Mouse (Mus musculus) kidney, adult 11 months (tissue): Measurements from ENCODE around the gene Eif4g3.

Source experiments
- DNase-seq: peaks from one replicate; pipeline ENCODE4 v3.0.0; 2022

Gene Eif4g3

DNA sequence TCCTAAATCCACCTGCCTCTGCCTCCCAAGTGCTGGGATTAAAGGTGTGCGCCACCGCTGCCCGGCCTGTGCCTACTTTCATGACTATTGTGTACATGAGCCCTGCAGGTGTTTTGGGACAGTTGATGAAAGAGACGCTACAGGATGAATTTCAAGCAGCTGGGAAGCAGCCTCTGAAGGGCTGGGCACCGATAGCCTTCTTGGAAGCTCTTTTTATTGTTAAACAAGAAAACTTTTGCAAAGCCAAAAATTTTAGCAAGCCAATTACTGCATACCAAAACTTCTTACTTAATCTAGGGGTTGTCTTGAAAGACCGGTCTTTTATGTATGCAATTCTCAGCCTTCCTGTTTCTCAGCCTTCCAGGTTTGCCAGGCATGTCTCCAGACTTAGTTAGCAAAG lies 36.3 kb downstream of the Eif4g3 start:
- DNase-seq, result no peak

DNA sequence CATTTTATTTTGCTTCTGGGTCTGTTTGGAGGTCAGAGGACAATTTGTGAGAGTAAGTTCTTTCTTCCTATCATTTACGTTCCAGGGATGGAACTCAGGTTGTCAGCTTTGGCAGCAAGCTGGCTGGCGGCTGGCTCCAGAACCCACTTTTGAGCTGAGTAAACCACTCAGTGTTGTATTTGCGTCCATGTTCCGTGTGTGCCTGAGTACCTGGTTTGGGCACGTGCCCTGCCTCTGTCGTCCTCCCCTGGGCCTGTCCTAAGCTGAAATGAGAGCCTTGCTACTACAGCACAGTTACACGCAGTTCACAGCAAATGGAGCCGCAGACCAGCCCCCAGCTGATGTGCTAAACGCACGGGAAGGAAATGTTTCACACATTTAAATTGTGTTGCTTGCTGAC lies 39.0 kb downstream of the Eif4g3 start:
- DNase-seq, result no peak

DNA sequence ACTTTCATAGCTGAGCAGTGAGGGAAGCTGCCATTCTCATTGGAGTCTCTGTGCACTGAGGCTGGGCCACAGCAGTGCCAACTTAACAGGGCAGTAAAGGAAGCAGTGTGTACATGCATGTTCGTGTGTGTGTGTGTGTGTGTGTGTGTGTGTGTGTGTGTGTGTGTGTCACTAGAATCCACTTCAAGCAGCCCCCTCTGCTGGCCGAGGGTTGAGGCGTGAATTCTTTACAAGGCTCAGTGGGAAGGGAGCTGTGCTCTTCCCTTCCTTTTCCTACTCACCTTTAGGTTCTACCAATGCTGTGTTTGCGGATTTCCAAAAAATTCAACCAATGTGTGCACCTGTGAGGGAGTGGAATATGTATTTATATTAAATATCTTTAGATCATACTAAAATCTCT lies 41.0 kb downstream of the Eif4g3 start:
- no peak for DNase-seq

DNA sequence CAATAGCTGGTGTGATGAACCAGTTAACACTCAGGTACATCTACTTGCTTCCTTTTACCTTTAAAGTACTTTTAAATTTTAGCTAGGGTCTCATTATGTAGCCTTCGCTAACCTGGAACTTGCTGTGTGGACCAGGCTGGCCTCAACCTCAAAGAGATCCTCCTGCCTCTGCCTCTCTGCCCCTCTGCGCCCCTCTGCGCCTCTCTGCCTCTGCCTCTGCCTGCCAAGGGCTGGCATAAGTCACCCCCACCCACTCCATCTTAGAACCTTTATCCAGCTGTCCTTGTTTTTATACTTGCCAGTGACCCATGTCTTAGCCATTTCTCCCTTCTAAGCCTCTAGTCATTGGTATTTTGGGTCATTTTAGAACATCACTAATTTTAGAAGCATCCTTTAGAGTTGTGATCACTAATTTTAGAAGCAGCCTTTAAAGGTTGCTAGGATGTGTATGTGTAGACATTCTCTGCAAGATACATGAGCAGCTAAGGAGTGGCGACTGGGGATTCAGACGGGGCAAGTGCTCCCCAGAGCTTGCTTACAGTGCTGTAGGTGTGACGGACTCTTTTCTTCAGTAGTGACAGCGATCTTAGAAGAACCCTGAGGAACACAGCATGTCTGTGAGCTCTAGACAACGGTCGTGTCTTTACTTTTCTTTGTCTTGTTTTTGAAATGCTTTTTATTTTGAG lies 42.8 kb downstream of the Eif4g3 start:
- DNase-seq, result no peak

DNA sequence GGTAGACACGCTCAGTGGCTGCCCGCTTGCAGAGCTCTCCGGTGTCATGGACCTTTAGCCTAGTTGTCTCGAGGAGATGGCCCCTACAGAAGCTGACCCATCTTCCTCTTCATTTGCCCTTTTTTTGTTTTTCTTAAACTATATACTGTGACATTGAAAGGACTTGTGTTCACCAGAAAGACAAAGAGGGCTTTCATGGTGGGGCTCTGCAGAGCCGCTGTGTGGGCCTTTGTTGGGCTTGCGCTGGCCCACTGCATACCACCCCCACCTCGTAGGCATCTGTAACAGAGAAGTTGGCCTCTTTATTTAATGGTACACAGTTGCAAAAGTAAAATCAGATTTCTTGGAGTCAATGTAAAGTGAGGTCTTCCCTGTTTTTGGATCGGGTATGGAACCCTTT lies 44.3 kb downstream of the Eif4g3 start:
- DNase-seq, result no peak

DNA sequence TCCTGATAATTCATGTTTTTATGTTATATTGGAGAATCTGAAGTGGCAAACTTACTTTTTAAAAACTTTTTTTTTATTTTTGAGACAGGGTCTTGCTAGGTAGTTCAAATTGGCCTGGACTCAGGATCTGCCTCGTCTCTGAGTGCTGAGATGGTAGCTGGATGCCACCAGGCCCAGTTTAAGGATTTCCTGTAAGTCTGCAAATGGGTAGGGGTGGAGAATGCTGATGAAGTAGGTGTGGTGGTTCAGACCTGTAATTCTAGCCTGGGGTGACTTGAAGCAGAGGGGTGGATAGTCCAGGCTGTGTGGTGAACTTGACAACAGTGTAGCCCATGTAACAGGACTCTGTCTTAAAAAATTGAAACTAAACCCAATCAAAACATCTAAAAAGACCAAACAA lies 45.1 kb downstream of the Eif4g3 start:
- no peak for DNase-seq

DNA sequence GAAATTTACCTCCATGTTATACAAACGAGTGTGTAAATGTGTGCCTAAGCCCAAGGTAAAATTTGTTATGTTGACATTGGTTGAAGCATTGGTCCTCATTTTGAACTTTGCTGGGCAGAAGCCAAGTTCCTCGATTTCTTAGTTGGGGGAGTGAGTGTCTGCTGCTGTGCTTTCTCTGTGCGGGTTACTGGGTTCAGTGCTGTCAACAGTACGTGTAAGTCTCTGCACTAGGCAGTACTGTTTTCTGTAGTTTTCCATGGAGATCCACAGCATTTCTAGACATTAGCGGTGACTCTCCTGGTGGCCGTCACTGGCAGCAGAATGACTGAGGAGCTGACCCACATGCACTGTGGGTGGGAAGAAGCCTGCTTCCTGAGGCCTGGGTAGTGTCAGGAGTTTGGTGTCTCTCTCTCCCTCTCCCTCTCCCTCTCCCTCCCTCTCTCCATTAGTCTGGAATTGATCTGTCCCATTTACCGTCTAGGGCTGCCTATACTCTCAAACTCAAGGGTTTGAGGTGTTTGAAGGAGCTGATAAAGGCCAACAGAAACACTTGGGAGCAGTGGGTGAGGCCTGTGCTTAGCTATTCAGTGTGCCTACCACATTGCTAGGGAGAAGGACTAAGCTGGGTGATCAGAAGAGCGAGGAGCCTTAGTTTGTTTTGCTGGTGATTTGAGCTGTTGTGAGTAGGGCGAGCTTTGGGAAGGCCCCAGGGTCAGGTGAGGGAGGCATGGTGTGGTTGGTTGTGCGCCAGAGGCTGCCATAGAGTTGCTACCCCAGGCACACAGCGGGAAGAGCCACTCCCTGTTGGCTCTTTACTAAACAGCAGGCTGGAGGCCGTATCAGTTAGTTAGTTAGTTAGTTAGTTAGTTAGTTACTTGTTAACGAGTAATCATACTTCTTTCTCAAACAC lies 45.8 kb downstream of the Eif4g3 start:
- DNase-seq, result no peak

DNA sequence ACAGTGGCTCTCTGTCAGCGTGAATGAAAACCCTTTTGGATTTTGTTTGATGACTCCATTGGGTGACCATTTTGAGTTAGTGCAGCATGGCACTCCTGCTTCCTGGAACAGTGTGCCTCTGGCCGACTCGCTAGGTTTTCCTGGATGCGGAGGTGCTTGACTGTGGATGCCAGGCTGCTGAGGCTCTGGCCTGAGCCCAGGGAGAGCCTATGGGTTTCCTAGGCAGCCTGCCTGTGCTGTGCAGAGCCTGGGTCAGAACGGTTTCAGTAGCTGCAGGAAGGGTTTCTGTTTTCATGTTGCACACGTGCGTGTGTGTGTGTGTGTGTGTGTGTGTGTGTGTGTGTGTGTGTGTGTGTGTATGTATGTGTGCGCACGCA lies 46.4 kb downstream of the Eif4g3 start:
- DNase-seq, result no peak

DNA sequence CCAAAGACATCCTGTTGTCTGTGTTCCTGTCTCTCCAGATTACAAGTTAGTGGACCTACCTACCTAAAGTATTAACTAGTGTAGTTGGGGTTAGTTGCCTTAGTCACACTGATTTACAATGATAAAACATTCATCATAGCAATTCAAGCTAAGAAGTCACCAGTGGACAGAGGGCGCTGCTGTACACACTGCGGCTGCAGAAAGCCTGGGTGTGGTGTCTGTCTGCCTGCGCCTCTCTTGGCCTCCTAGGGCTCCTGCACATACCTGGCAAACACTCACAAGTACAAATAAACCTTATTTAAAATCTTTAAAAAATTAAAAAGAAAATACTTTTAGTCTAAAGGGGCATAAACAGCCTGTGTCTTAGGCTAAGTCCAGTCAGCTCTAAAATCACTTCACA lies 47.8 kb downstream of the Eif4g3 start:
- no peak for DNase-seq

DNA sequence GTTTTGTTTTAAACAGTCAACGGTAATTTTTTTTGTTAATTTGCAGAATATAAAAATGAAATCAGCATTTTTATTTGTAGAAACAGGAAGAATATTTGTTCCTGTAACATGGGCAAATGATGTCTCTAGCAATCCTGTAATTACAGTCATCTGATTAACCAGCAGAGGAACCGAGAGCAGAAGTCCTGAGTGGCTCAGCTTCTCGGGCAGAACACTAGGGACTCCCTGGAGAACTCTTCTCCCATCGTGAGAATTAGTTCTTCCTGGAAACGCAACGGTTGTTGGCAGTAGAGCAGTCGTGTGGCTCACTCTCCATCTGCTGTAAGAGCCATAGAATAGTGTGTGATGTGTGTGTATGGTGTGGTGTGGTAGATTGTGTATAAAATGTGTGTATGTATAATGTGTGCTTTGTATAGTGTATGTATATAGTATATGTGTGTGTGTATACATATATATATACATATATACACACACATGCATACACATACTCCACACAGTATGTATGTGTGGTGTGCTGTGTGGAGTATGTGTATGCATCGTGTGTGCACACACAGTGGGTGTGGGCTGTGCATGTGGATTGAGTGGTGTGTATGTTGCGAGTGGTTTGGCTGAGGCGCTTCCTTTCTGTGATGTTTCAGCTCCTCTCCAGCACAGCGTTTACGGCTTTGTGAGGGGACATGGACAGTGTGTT lies 48.9 kb downstream of the Eif4g3 start:
- no peak for DNase-seq

DNA sequence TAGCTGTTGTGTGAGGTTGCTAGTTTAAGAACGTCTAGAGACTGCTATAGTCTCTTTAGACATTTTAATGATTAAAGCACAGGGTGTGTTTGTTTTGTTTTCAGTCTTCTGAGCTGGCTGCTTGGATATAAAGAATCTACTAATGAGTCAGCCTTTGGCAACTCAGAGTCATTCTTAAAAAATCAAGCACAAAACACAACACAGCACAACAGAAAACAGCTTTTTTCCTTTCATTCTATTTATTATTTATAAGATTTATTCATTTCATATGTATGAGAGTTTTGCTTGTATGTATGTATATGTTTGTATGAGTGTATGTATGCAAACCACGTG lies 49.4 kb downstream of the Eif4g3 start:
- DNase-seq, result no peak

DNA sequence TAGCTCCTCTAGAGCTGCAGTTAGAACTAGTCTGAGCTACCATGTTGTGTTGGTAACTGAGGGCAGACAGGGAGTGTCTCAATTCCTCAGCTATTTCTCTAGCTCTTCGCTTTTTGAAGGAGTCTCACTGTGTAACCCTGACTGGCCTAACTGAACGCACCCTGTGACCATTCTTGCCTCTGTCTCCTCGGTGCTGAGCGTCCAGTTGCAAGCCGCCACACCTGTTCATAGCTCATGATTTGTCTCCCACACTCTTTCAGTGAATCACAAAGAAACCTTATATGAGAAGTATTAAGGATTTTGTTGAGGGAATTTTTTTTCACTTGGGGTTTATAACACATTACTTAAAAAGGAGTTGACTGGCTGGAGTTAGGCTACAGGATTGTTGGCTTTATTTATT lies 49.8 kb downstream of the Eif4g3 start:
- DNase-seq, result no peak

DNA sequence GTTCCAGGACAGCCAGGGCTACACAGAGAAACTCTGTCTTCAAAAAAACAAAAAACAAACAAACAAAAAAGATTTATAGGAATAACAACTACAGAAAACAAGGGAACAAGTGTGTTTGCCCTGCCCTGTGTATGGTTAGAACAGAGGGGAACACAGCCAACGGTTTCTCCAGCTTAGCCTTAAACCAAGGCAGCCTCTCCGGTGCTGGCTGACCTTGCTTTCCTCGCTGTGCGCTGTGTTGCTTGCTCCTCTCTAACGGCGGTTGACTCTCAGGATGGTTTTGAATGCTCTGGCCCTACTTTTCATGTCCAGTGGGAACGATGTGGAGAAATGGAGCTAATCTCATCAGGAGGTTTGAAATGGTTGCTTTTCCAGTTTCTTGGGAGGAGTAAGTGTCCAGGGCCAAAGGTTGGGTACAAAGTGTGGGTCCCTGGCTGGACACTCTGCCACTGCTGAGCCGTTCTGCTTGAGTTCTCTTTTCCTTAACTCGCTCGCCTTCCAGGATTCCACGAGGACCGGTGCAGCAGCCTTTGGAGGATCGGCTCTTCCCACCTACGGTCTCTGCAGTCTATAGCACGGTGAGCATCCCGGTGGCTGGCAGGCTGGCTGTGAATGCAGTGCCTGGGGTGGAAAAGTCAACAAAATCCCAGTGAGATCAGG lies 52.1 kb downstream of the Eif4g3 start:
- peak; percentile 81 for DNase-seq

DNA sequence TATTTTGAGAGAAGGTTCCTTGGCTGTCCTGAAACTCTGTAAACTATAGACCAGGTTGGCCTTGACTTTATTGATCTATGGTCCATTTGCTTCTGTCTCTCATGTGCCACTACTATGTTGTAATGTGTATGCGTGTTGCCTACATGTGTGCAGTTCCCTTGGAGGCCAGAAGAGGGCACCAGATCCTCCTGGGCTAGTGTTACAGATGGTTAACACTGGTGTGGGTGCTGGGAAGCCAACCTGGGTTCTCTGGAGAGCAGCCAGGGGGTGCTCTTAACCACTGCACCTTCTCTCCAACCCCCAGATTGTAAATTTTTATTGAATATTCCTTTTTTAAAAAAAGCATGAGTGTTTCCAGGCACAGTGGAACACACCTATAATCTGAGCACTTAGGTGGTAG lies 53.0 kb downstream of the Eif4g3 start:
- no peak for DNase-seq

DNA sequence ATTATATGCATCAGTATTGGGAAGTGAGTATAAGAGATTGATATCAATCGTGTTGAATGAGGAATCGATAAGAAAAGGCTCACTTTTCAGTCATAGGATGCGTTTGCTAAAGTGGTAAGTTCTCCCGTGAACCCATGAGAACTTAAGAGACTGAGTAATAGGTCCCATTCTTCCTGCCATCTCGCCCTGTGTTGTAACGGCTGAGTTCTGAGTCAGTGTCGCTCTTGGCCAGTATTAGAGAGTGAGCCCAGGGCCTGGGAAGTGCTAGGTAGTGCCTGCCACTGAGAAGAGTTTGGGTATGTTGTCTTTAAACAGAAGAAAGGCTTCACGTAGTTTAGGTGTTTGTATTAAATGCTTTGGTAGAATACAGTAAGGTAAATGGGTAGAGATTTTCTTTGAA lies 53.5 kb downstream of the Eif4g3 start:
- DNase-seq, result no peak

DNA sequence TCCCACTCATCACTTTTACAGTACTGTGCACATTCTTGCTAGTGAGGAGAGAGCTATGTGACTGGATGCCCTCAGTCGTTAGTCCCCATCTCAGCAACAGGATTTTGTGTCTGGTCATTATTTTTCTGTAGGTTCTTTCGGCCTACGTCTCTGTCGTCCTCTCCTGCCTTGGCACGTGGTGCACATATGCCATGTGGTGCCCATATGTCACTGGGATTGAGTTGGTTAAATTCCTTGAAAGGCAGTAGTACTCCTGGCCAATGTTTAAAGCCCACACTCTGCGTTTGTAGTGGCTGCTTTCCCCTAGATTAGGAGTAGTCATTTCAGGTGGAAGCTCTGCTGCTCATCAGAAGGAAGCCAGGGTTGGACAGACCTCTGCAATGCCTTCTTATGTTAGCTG lies 56.7 kb downstream of the Eif4g3 start:
- no peak for DNase-seq

DNA sequence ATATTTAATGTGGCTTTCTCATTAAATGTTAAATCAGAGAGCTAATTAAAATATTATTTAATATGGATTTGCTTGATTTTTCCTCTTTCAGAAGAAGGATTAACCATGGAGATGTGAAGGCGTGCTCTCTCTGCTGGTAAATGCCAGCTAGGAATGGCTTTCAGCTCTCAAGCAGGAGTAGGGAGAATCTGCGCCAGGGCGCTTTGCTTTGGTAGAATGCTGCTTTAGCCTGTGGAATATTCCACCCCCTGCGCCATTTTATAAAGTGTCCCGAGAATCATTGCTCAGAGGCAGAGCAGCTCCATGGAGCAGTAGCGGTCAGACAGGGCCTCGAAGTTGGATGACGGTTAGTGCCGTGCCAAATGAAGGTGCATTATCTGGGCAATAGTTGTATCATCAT lies 58.7 kb downstream of the Eif4g3 start:
- DNase-seq, result no peak

DNA sequence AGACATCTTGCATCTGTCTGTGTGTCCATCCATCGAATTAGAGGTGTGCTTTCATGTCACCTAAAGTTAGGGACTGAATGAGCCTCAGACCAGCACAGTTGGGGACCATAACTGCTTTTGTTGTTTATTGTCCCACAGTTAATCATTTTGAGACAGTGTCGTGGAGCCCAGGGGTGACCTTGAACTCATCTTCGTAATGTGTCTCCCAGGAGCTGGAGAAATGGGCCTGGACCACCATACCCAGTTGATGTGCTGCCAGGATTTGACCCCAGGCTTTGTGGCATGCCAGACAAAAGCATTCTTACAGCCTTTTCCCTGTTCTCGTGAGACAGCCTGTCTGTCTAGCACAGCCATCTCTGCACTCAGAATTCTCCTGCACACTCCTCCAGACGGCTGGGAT lies 63.8 kb downstream of the Eif4g3 start:
- DNase-seq, result no peak

DNA sequence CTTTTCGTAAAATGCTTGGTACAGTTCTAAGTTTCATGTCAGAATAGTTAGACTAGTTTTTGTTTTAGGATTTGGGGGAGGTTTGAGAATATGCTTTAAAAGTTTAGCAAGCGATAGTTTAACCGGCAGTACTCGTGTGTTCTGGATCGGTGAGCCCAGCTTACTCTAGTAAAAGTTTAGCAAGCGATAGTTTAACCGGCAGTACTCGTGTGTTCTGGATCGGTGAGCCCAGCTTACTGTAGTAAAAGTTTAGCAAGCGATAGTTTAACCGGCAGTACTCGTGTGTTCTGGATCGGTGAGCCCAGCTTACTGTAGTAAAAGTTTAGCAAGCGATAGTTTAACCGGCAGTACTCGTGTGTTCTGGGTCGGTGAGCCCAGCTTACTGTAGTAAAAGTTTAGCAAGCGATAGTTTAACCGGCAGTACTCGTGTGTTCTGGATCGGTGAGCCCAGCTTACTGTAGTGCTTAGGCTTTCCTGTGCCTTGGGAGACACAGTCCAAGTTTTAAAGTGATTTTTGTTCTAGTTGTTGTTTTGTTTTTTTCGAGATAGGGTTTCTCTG lies 64.5 kb downstream of the Eif4g3 start:
- DNase-seq, result peak; percentile 62

DNA sequence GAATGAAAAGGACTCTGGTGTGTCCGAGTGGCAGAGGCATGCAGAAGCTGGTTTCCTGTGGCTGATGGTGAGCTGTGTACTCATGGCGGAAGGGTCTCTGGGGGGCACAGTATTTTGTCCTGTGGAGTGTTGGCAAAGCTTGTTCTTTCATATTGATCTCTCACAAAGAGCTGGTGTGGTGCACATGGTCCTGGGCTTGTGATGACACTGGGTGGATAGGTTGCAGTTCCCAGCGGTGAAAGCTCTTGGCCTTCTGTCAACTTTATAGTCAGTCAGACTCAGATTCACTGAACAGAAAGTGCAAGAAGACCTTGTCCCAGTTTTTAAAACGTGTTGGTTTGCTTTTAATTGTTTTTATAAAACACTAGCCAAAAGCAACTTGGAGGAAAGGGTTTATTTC lies 68.3 kb downstream of the Eif4g3 start:
- no peak for DNase-seq

DNA sequence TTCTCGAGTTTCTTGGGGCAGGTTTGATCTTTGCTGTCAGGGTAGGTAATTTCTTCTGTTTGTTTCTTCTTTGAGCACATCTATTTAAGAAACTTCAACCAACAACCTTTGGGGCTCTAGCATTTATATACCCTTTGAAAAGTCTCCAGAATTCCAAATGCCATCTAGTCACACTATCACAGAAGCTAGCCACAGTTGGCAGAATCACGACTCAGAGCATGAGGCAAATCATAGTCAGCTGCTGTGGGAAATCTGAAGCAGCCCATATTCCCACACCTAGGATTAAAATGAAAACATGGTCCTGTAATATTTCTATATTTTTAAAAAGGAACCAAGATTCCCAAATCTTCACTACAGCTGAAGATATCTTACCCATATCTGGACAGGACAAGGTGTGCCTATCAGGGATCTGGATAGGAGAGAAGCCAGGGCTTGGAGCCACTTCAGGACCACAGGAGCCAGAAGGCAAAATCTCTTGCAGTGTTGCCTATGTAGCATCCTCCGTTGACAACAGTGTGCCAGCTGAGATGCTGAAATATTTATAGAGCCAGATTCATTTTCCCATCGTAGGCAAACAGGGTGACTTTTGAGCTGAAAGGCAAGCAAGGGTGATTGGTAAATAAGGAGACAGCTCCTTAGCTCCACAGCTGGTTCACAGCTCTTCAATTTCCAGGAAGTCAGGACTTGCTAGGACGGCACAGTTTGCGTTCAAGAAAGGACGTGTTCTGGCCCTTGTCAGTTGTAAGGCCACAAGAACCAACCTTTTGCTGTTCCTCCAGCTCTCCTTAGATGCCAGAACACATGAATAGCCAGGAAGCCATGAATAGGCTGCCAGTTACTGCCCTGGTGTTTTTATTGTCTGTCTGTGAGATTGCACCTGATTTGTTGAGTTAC lies 70.8 kb downstream of the Eif4g3 start:
- no peak for DNase-seq
